Mouse (Mus musculus): ENCODE results near the gene Tmed2.

GRCm38 (mm10) chr5:124532451-124532850 lies 8.0 kb upstream of the Tmed2 start:
- no peak for TF ChIP-seq EP300 (optimal IDR thresholded peaks at IDR 0.05)
- no peak for TF ChIP-seq CTCF (IDR thresholded peaks at IDR 0.05; ENCODE audit: low read depth)

Measured in stomach, postnatal 0 days (tissue).